Mouse (Mus musculus) cerebellum, postnatal 36 days (tissue): ENCODE measurements around the gene Ppfibp2.

Experiments
- DNase-seq, 2 experiments: peaks; one replicate each; pipeline ENCODE4 v3.0.0; 2021 to 2022; ENCODE audit warnings: mixed read lengths in 2 of 2

Gene Ppfibp2

GRCm38 (mm10) chr7:107665221-107665585, 70.2 kb downstream of the Ppfibp2 start:
- no peak for DNase-seq

- DNase-seq, result no peak
Observed at GRCm38 (mm10) chr7:107665586-107666261, 70.7 kb downstream of the Ppfibp2 start.

- DNase-seq, result no peak
Observed at GRCm38 (mm10) chr7:107666262-107666902, 71.4 kb downstream of the Ppfibp2 start.

- DNase-seq, result no peak
Observed at GRCm38 (mm10) chr7:107668514-107668913, 73.5 kb downstream of the Ppfibp2 start.

- DNase-seq, result no peak
Observed at GRCm38 (mm10) chr7:107675224-107675623, 80.2 kb downstream of the Ppfibp2 start.

- no peak for DNase-seq
Observed at GRCm38 (mm10) chr7:107680151-107680852, 85.3 kb downstream of the Ppfibp2 start.

- no peak for DNase-seq
Observed at GRCm38 (mm10) chr7:107681306-107681705, 86.3 kb downstream of the Ppfibp2 start.

GRCm38 (mm10) chr7:107683162-107683561, 88.2 kb downstream of the Ppfibp2 start:
- no peak for DNase-seq

- no peak for DNase-seq
Observed at GRCm38 (mm10) chr7:107683622-107684021, 88.6 kb downstream of the Ppfibp2 start.

GRCm38 (mm10) chr7:107685238-107685954, 90.4 kb downstream of the Ppfibp2 start:
- no peak for DNase-seq

GRCm38 (mm10) chr7:107685955-107686285, 90.9 kb downstream of the Ppfibp2 start:
- DNase-seq, result no peak

- no peak for DNase-seq
Observed at GRCm38 (mm10) chr7:107687412-107687811, 92.4 kb downstream of the Ppfibp2 start.

GRCm38 (mm10) chr7:107688040-107688439, 93.0 kb downstream of the Ppfibp2 start:
- DNase-seq, result no peak

GRCm38 (mm10) chr7:107690426-107691221, 95.6 kb downstream of the Ppfibp2 start:
- DNase-seq, result no peak

GRCm38 (mm10) chr7:107691493-107691892, 96.5 kb downstream of the Ppfibp2 start:
- DNase-seq, result no peak

GRCm38 (mm10) chr7:107694254-107694947, 99.4 kb downstream of the Ppfibp2 start:
- no peak for DNase-seq

GRCm38 (mm10) chr7:107697066-107697465, 102.1 kb downstream of the Ppfibp2 start:
- no peak for DNase-seq

GRCm38 (mm10) chr7:107699926-107700325, 104.9 kb downstream of the Ppfibp2 start:
- DNase-seq, result no peak

- no peak for DNase-seq
Observed at GRCm38 (mm10) chr7:107700646-107701045, 105.6 kb downstream of the Ppfibp2 start.

- DNase-seq, result no peak
Observed at GRCm38 (mm10) chr7:107702461-107703380, 107.7 kb downstream of the Ppfibp2 start.

- peak in 1 of 2 experiments; percentile 7 for DNase-seq
Observed at GRCm38 (mm10) chr7:107705941-107706340, 110.9 kb downstream of the Ppfibp2 start.
